Mouse (Mus musculus) embryonic fibroblast, embryonic 13.5 days (primary cell): ENCODE data around the gene Dmrtb1. TPM values are rescaled to one million over a fixed set of nuclear protein-coding genes. Genes with fewer than 3 reads are reported as not detected.
A peak's percentile ranks its signal among the peaks of the same experiment; 100 is the strongest.

ENCODE experiments used
- H3K27ac ChIP-seq: 2 replicates; pipeline ENCODE4 v1.5.1; 2012; ENCODE audit warnings: low read length, control low read depth, inconsistent platforms; ENCODE audit not compliant: insufficient read depth
- H3K4me1 ChIP-seq: 2 replicates; pipeline ENCODE4 v1.6.1; 2011; ENCODE audit warnings: low read length; ENCODE audit not compliant: control insufficient read depth, insufficient read depth
- H3K4me3 ChIP-seq: 2 replicates; pipeline ENCODE4 v1.5.1; 2011; ENCODE audit warnings: mild to moderate bottlenecking, control low read depth, low read length; ENCODE audit not compliant: insufficient read depth
- CTCF ChIP-seq: IDR thresholded peaks from 2 replicates; pipeline ENCODE4 v1.5.1; 2011; ENCODE audit warnings: mild to moderate bottlenecking, control low read depth, low read length, moderate library complexity, borderline replicate concordance; ENCODE audit not compliant: insufficient read depth
- POLR2A ChIP-seq: IDR thresholded peaks from 2 replicates; pipeline ENCODE4 v1.6.1; 2011; ENCODE audit warnings: low read depth, mild to moderate bottlenecking, control low read depth, low read length, moderate library complexity
- polyA plus RNA-seq: library from polyadenylated mRNA; stranded (reverse); fragments of >200 nt; gene quantifications from 2 replicates; pipeline ENCODE4 v1.2.4, GENCODE M21; 2011; ENCODE audit warnings: low read depth; ENCODE audit not compliant: missing spikeins, insufficient read length

The Dmrtb1 gene
- polyA plus RNA-seq, 1 experiment = not detected

GRCm38 (mm10) chr4:107653280-107653643 is 30.8 kb downstream of the Dmrtb1 start:
- TF ChIP-seq CTCF (no peak), POLR2A (no peak)
- H3K4me3 ChIP-seq = no peak overlapping the region
- no peak overlapping the region for H3K27ac ChIP-seq
- H3K4me1 ChIP-seq = no peaks in the 10 kb centered on the region

- Histone ChIP-seq H3K27ac (no peak overlapping the region), H3K4me1 (no peaks in the 10 kb centered on the region), H3K4me3 (no peak overlapping the region)
- TF ChIP-seq POLR2A (no peak), CTCF (peak; percentile 76)
Observed at GRCm38 (mm10) chr4:107652598-107653279, 31.3 kb downstream of the Dmrtb1 start.

GRCm38 (mm10) chr4:107651021-107651496 is 33.0 kb downstream of the Dmrtb1 start:
- Histone ChIP-seq H3K27ac (0 out of 2 replicates have a peak overlapping the region, but pooled peaks have one; percentile 1), H3K4me1 (no peaks in the 10 kb centered on the region), H3K4me3 (no peak overlapping the region)
- TF ChIP-seq CTCF (no peak), POLR2A (no peak)

- Histone ChIP-seq H3K27ac (no peak overlapping the region), H3K4me1 (no peaks in the 10 kb centered on the region), H3K4me3 (no peak overlapping the region)
- TF ChIP-seq CTCF (no peak), POLR2A (no peak)
Observed at GRCm38 (mm10) chr4:107648959-107649485, 35.0 kb downstream of the Dmrtb1 start.

- TF ChIP-seq CTCF = no peak
- TF ChIP-seq POLR2A = no peak
- Histone ChIP-seq H3K4me1 (no peaks in the 10 kb centered on the region), H3K27ac (no peak overlapping the region), H3K4me3 (no peak overlapping the region)
Observed at GRCm38 (mm10) chr4:107641624-107642023, 42.4 kb downstream of the Dmrtb1 start.

GRCm38 (mm10) chr4:107638303-107638702 is 45.7 kb downstream of the Dmrtb1 start:
- Histone ChIP-seq H3K4me3 (no peak overlapping the region), H3K4me1 (no peaks in the 10 kb centered on the region), H3K27ac (no peak overlapping the region)
- TF ChIP-seq CTCF (no peak), POLR2A (no peak)

GRCm38 (mm10) chr4:107637670-107638069 is 46.4 kb downstream of the Dmrtb1 start:
- no peak overlapping the region for H3K4me3 ChIP-seq
- TF ChIP-seq CTCF (peak; percentile 15; the same call in 1 of the 2 replicates), POLR2A (no peak)
- no peaks in the 10 kb centered on the region for H3K4me1 ChIP-seq
- H3K27ac ChIP-seq = no peak overlapping the region

- H3K4me1 ChIP-seq = no peaks in the 10 kb centered on the region
Observed at GRCm38 (mm10) chr4:107636099-107636498, 47.9 kb downstream of the Dmrtb1 start.

GRCm38 (mm10) chr4:107634631-107635030 is 49.4 kb downstream of the Dmrtb1 start:
- no peak overlapping the region for H3K4me3 ChIP-seq
- H3K4me1 ChIP-seq = 0 out of 2 replicates have a peak, but pooled peaks cover 2% of the 10 kb centered on the region
- no peak overlapping the region for H3K27ac ChIP-seq
- TF ChIP-seq POLR2A = no peak
- TF ChIP-seq CTCF = no peak

More at GRCm38 (mm10) chr4:107636099-107636498, 47.9 kb downstream of the Dmrtb1 start:
- TF ChIP-seq POLR2A = no peak
- TF ChIP-seq CTCF = no peak
- Histone ChIP-seq H3K27ac (no peak overlapping the region), H3K4me3 (no peak overlapping the region)

GRCm38 (mm10) chr4:107628921-107629411 is 55.1 kb downstream of the Dmrtb1 start:
- TF ChIP-seq POLR2A = no peak
- TF ChIP-seq CTCF = no peak
- peaks cover 8% of the 10 kb centered on the region for H3K4me1 ChIP-seq
- no peak overlapping the region for H3K4me3 ChIP-seq
- peak overlapping the region; percentile 22; the same call in 1 of the 2 replicates for H3K27ac ChIP-seq
